Mouse (Mus musculus) embryonic fibroblast, embryonic 13.5 days (primary cell): ENCODE measurements at regions not wholly inside any gene's neighbourhood (a gene's known extent, or its start where the extent isn't known, plus 50 kb on each side); places are given as distances from the start of the nearest gene placed in this dataset.

ENCODE experiments used
- CTCF ChIP-seq: IDR thresholded peaks from 2 replicates; pipeline ENCODE4 v1.5.1; 2011; ENCODE audit warnings: mild to moderate bottlenecking, control low read depth, low read length, moderate library complexity, borderline replicate concordance; ENCODE audit not compliant: insufficient read depth
- POLR2A ChIP-seq: IDR thresholded peaks from 2 replicates; pipeline ENCODE4 v1.6.1; 2011; ENCODE audit warnings: low read depth, mild to moderate bottlenecking, control low read depth, low read length, moderate library complexity

DNA sequence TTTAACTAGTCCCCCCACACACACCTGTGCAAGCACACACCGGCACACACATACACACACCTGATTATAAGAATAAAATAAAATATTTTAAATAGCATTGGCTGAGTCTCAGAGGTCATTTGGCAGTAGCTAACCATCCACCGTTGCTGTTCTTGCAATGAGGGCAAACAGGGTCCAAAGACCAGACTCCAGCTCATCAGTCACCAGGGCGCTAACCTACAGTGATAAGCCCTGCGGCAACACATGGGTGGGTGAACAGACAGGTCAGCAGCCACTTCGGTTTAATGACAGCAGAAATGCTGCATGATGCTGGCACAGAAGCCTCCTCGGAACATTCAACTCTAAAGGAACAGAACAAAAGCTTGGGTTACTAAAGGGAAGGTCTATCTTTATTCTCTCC, 54.9 kb downstream of the Tas2r134 start:
- no peak for TF ChIP-seq CTCF
- no peak for TF ChIP-seq POLR2A
